Comparison of ENCODE assay signal across 14 mouse cellular contexts in genomic region chr2:163404037-163404815, GRCm38 (mm10). TPM values are rescaled to one million over a fixed set of nuclear protein-coding genes. Genes with fewer than 3 reads are reported as not detected.
DNase-seq lines count a peak whose midpoint lies in the region; ATAC-seq and TF ChIP-seq lines count a peak whose summit lies in the region.
"Had no signal": no experiment of that assay in that cellular context is flagged by ENCODE, and none has a peak within 500 bp of the region (broad histone marks: within the 10 kb centered on the region; RNA-seq: fewer than 3 reads in every experiment).

No protein-coding gene starts in this region.

- H3K36me3 ChIP-seq in lung, embryonic 14.5 days (ENCODE audit: insufficient read depth) = peaks cover 32% of the 10 kb centered on the region
- peaks cover 11% of the 10 kb centered on the region; the same call in 1 of the 2 replicates for H3K36me3 ChIP-seq in lung, postnatal 0 days (ENCODE audit: insufficient read depth, low read length)
- H3K36me3 ChIP-seq in kidney, embryonic 16.5 days (ENCODE audit: insufficient read depth, low read length) = peaks cover 25% of the 10 kb centered on the region

- peak; percentile 40 for DNase-seq in lung, embryonic 14.5 days
- no peak for DNase-seq in lung, postnatal 0 days (ENCODE audit: low spot score)
- DNase-seq in adrenal gland, postnatal 25 days = peak; percentile 57
- peak; percentile 76 for DNase-seq in testis, postnatal 10 days (ENCODE audit: low spot score)
- DNase-seq in cerebellum, adult 18-20 months = no peak
- DNase-seq in c-Kit-positive CD71-positive TER-119-positive erythroid progenitor cells, embryonic 14.5 days (ENCODE audit: low spot score) = no peak
- DNase-seq: lung, postnatal 14 days had no signal

- H3K9me3 ChIP-seq in lung, embryonic 14.5 days (ENCODE audit: low read depth, low read length) = no peaks in the 10 kb centered on the region
- H3K9me3 ChIP-seq in lung, postnatal 0 days (ENCODE audit: low read length) = no peaks in the 10 kb centered on the region
- no peaks in the 10 kb centered on the region for H3K9me3 ChIP-seq in kidney, embryonic 16.5 days (ENCODE audit: low read length)
- H3K9me3 ChIP-seq: embryonic facial prominence, embryonic 15.5 days; forebrain, embryonic 15.5 days; heart, embryonic 10.5 days had no signal

- TF ChIP-seq EP300 in lung, postnatal 0 days (IDR thresholded peaks at IDR 0.05) = no peak

- no peak for TF ChIP-seq CTCF in lung, embryonic 14.5 days (IDR thresholded peaks at IDR 0.05; ENCODE audit: low read depth)
- no peak for TF ChIP-seq CTCF in lung, postnatal 0 days (IDR thresholded peaks at IDR 0.05)

- no peak for ATAC-seq in lung, embryonic 14.5 days (ENCODE audit: insufficient read depth)
- no peak for ATAC-seq in lung, postnatal 0 days
- peak; percentile 64; the same call in 1 of the 2 replicates for ATAC-seq in kidney, embryonic 16.5 days (ENCODE audit: low FRiP score, low TSS enrichment)
- ATAC-seq: forebrain, embryonic 15.5 days; hindbrain, postnatal 0 days had no signal

- H3K9ac ChIP-seq in lung, embryonic 14.5 days = no peak overlapping the region
- no peak overlapping the region for H3K9ac ChIP-seq in lung, postnatal 0 days (replicated peaks; ENCODE audit: low read depth)
- no peak overlapping the region for H3K9ac ChIP-seq in kidney, embryonic 16.5 days (replicated peaks; ENCODE audit: low read length)
- H3K9ac ChIP-seq: embryonic facial prominence, embryonic 15.5 days; forebrain, embryonic 15.5 days had no signal

- H3K4me1 ChIP-seq in lung, embryonic 14.5 days (ENCODE audit: insufficient read depth) = no peaks in the 10 kb centered on the region
- no peaks in the 10 kb centered on the region for H3K4me1 ChIP-seq in lung, postnatal 0 days (ENCODE audit: insufficient read depth, low read depth, low read length)
- H3K4me1 ChIP-seq in kidney, embryonic 16.5 days (ENCODE audit: insufficient read depth, low read length) = no peaks in the 10 kb centered on the region
- H3K4me1 ChIP-seq: embryonic facial prominence, embryonic 15.5 days; forebrain, embryonic 15.5 days had no signal

- no peaks in the 10 kb centered on the region for H3K27me3 ChIP-seq in lung, embryonic 14.5 days (ENCODE audit: insufficient read depth, low read length)
- no peaks in the 10 kb centered on the region for H3K27me3 ChIP-seq in lung, postnatal 0 days (replicated peaks; ENCODE audit: insufficient read depth, low read length)
- no peaks in the 10 kb centered on the region for H3K27me3 ChIP-seq in kidney, embryonic 16.5 days (ENCODE audit: insufficient read depth, low read length)
- H3K27me3 ChIP-seq: embryonic facial prominence, embryonic 15.5 days; forebrain, embryonic 15.5 days had no signal

- H3K4me2 ChIP-seq in lung, embryonic 14.5 days = no peak overlapping the region
- H3K4me2 ChIP-seq in lung, postnatal 0 days (replicated peaks; ENCODE audit: low read depth, low read length) = no peak overlapping the region
- H3K4me2 ChIP-seq in kidney, embryonic 16.5 days (replicated peaks; ENCODE audit: low read depth, low read length) = no peak overlapping the region
- H3K4me2 ChIP-seq: embryonic facial prominence, embryonic 15.5 days; forebrain, embryonic 15.5 days had no signal

- 50% methylated on average over 8 of the region's 8 CpGs for WGBS in lung, embryonic 14.5 days
- WGBS in lung, postnatal 0 days = 45% methylated on average over 8 of the region's 8 CpGs
- 63% methylated on average over 8 of the region's 8 CpGs for WGBS in kidney, embryonic 16.5 days

- H3K4me3 ChIP-seq in lung, embryonic 14.5 days (ENCODE audit: low read depth, low read length) = no peak overlapping the region
- no peak overlapping the region for H3K4me3 ChIP-seq in lung, postnatal 0 days (ENCODE audit: low read depth, low read length)
- no peak overlapping the region for H3K4me3 ChIP-seq in kidney, embryonic 16.5 days (ENCODE audit: low read length)
- H3K4me3 ChIP-seq: embryonic facial prominence, embryonic 15.5 days; forebrain, embryonic 15.5 days; heart, embryonic 10.5 days had no signal

- no peak overlapping the region; the same call in 1 of the 2 replicates for H3K27ac ChIP-seq in lung, embryonic 14.5 days (ENCODE audit: low read depth)
- no peak overlapping the region for H3K27ac ChIP-seq in lung, postnatal 0 days (ENCODE audit: low read length)
- peak overlapping the region; percentile 17; the same call in 1 of the 2 replicates for H3K27ac ChIP-seq in kidney, embryonic 16.5 days (ENCODE audit: low read length)
- H3K27ac ChIP-seq: embryonic facial prominence, embryonic 15.5 days; forebrain, embryonic 15.5 days; heart, embryonic 10.5 days; hindbrain, postnatal 0 days had no signal

RNA-seq across cellular contexts. Expression of gene Jph2, which starts 6.4 kb away (rescaled TPM):
- polyA plus RNA-seq in lung, embryonic 14.5 days (2014; fragmentation: Nextera tagmentation; extraction: Ambion mirVana) = 2.7 and 2.9 TPM in 2 replicates
- polyA plus RNA-seq in lung, postnatal 0 days (2015; fragmentation: Nextera tagmentation; extraction: Ambion mirVana) = 4.0 and 6.0 TPM in 2 replicates
- total RNA-seq in adrenal gland, postnatal 25 days (2021) = 2.7 and 2.8 TPM in 2 replicates
- 2.8 and 3.3 TPM in 2 replicates for polyA plus RNA-seq in kidney, embryonic 16.5 days (2015; fragmentation: Nextera tagmentation; extraction: Ambion mirVana)
- total RNA-seq: common myeloid progenitor, adult 5-6 weeks had no signal

RNA-seq across cellular contexts. Expression of gene Oser1, which starts 20.3 kb away (rescaled TPM):
- polyA plus RNA-seq in lung, embryonic 14.5 days (2014; fragmentation: Nextera tagmentation; extraction: Ambion mirVana) = 90.7 and 91.9 TPM in 2 replicates
- polyA plus RNA-seq in lung, postnatal 0 days (2015; fragmentation: Nextera tagmentation; extraction: Ambion mirVana) = 73.8 and 74.6 TPM in 2 replicates
- 34.2 and 36.7 TPM in 2 replicates for total RNA-seq in adrenal gland, postnatal 25 days (2021)
- 95.6 and 99.2 TPM in 2 replicates for polyA plus RNA-seq in kidney, embryonic 16.5 days (2015; fragmentation: Nextera tagmentation; extraction: Ambion mirVana)

RNA-seq across cellular contexts. Expression of gene Gdap1l1, which starts 34.0 kb away (rescaled TPM):
- 0.91 and 1.1 TPM in 2 replicates for polyA plus RNA-seq in lung, embryonic 14.5 days (2014; fragmentation: Nextera tagmentation; extraction: Ambion mirVana)
- 0.37 and 0.43 TPM in 2 replicates for polyA plus RNA-seq in lung, postnatal 0 days (2015; fragmentation: Nextera tagmentation; extraction: Ambion mirVana)
- total RNA-seq in adrenal gland, postnatal 25 days (2021) = 2.8 and 3.7 TPM in 2 replicates
- polyA plus RNA-seq in kidney, embryonic 16.5 days (2015; fragmentation: Nextera tagmentation; extraction: Ambion mirVana) = 0.91 and 2.2 TPM in 2 replicates
- total RNA-seq: heart, postnatal 25 days had no signal

Comparison
In these comparisons a context has a peak if more than half of its experiments do, and no peak if none do; other contexts are left out.
1. DNase-seq: peak in lung, embryonic 14.5 days (single experiment), adrenal gland, postnatal 25 days (single experiment) and testis, postnatal 10 days (single experiment); none in lung, postnatal 0 days (single experiment), cerebellum, adult 18-20 months (0 of 2) and c-Kit-positive CD71-positive TER-119-positive erythroid progenitor cells, embryonic 14.5 days (single experiment).